Mouse (Mus musculus) liver, postnatal 0 days (tissue): ENCODE results near the gene Olfr524. TPM values are rescaled to one million over a fixed set of nuclear protein-coding genes. Genes with fewer than 3 reads are reported as not detected.

ENCODE experiments used
- ATAC-seq: fragments of 200-750 bp; cut with Nextera tagmentation; 2 replicates; pipeline ENCODE4 v1.8.0; 2017; ENCODE audit warnings: mild to moderate bottlenecking, moderate library complexity
- DNase-seq: peaks from one replicate; pipeline ENCODE4 v3.0.0-alpha.2; 2016
- H3K27ac ChIP-seq: fragments of 300-500 bp; sonication (generic); 2 replicates; pipeline ENCODE4 v1.5.1; 2014; ENCODE audit warnings: antibody characterized with exemption, moderate library complexity, mild to moderate bottlenecking, low read depth
- H3K27me3 ChIP-seq: fragments of 300-500 bp; sonication (generic); 2 replicates; pipeline ENCODE4 v1.6.1; 2014; ENCODE audit warnings: low read length, control low read depth, mixed read lengths; ENCODE audit not compliant: insufficient read depth
- H3K36me3 ChIP-seq: fragments of 300-500 bp; sonication (generic); replicated peaks from 2 replicates; pipeline ENCODE4 v1.6.1; 2014; ENCODE audit warnings: mild to moderate bottlenecking, control low read depth, low read length, moderate library complexity, mixed read lengths; ENCODE audit not compliant: insufficient read depth
- H3K4me1 ChIP-seq: fragments of 300-500 bp; sonication (generic); 2 replicates; pipeline ENCODE4 v1.6.1; 2014; ENCODE audit warnings: antibody characterized with exemption, mild to moderate bottlenecking, control low read depth; ENCODE audit not compliant: insufficient read depth
- H3K4me2 ChIP-seq: fragments of 300-500 bp; sonication (generic); 2 replicates; pipeline ENCODE4 v1.6.1; 2014; ENCODE audit warnings: low read depth, mild to moderate bottlenecking, low read length, moderate library complexity, mixed read lengths
- H3K4me3 ChIP-seq: fragments of 300-500 bp; sonication (generic); 2 replicates; pipeline ENCODE4 v1.5.1; 2014; ENCODE audit warnings: low read depth, low read length
- H3K9ac ChIP-seq: fragments of 300-500 bp; sonication (generic); replicated peaks from 2 replicates; pipeline ENCODE4 v1.6.1; 2014; ENCODE audit warnings: mild to moderate bottlenecking, moderate library complexity
- H3K9me3 ChIP-seq: fragments of 300-500 bp; sonication (generic); 2 replicates; pipeline ENCODE4 v1.6.1; 2016; ENCODE audit warnings: mild to moderate bottlenecking, control low read depth, low read length, mixed read lengths
- CTCF ChIP-seq: sonication (generic); IDR thresholded peaks from 2 replicates; pipeline ENCODE4 v1.5.1; 2016; ENCODE audit warnings: antibody characterized with exemption, low read depth
- EP300 ChIP-seq: IDR thresholded peaks from 2 replicates; pipeline ENCODE4 v1.6.1; 2016; ENCODE audit warnings: antibody characterized with exemption, low read depth, mild to moderate bottlenecking
- WGBS: fragments of 180-500 bp; shearing (Covaris S2); extraction: QIAGEN DNeasy Blood & Tissue Kit; methylation state at CpG from one replicate; pipeline ENCODE4 v1.1.7; 2014; ENCODE audit not compliant: insufficient replicate concordance; 5-methylcytosine and 5-hydroxymethylcytosine counted together
- polyA plus RNA-seq: library from polyadenylated mRNA; unstranded; fragments of >200 nt; fragmentation: Nextera tagmentation; extraction: Ambion mirVana; gene quantifications from 2 replicates; pipeline ENCODE4 v1.2.1, GENCODE M21; 2015

Olfr524 gene
- polyA plus RNA-seq, 1 experiment from 2014 or later, result not detected

GRCm38 (mm10) chr7:140154218-140154927, 51.4 kb downstream of the Olfr524 start, which contains the start of gene Sprn:
Sprn (minus strand) TSS chr7:140154877.
- 9% methylated on average over 28 of the region's 28 CpGs for WGBS
- Histone ChIP-seq H3K36me3 (0 out of 2 replicates have a peak, but pooled peaks cover 4% of the 10 kb centered on the region), H3K4me1 (no peaks in the 10 kb centered on the region), H3K9ac (no peak within 1 kb of the TSS), H3K4me2 (no peak within 1 kb of the TSS), H3K27me3 (peaks cover 31% of the 10 kb centered on the region), H3K27ac (no peak within 1 kb of the TSS), H3K9me3 (no peaks in the 10 kb centered on the region), H3K4me3 (no peak within 1 kb of the TSS)
- TF ChIP-seq EP300 (no peak), CTCF (no peak)
- DNase-seq, result no peak
- ATAC-seq, result no peak

GRCm38 (mm10) chr7:140153829-140154217, 51.9 kb downstream of the Olfr524 start:
- no peak overlapping the region for H3K4me3 ChIP-seq

DNA sequence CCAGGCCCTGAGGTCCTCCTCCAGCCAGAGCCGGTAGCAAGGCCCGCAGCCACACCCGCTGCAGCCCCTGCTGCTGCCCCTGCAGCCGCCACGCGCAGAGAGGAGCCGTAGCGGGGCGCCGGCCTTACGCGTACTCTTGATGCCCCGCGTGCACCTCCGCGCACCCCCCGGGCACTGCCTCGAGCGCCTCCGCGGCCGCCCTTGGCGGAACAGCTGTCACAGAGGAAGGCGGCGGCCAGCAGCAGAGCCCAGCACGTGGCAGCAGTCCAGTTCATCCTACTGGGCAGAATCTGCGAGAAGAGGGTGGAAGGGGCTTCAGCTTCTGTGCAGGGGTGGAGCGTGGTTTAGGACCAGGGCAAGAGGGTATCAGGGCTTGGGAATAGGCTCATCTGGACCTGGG, 52.4 kb downstream of the Olfr524 start:
- Histone ChIP-seq H3K9ac (no peak overlapping the region), H3K4me1 (no peaks in the 10 kb centered on the region), H3K9me3 (no peaks in the 10 kb centered on the region), H3K4me2 (no peak overlapping the region), H3K4me3 (no peak overlapping the region), H3K27me3 (peaks cover 27% of the 10 kb centered on the region), H3K27ac (no peak overlapping the region), H3K36me3 (0 out of 2 replicates have a peak, but pooled peaks cover 4% of the 10 kb centered on the region)
- DNase-seq (no peak), ATAC-seq (no peak)
- 9% methylated on average over 28 of the region's 28 CpGs for WGBS
- TF ChIP-seq EP300 (no peak), CTCF (no peak)

More at GRCm38 (mm10) chr7:140153829-140154217, 51.9 kb downstream of the Olfr524 start:
- DNase-seq, result no peak
- no peak overlapping the region for H3K4me2 ChIP-seq
- H3K9me3 ChIP-seq, result no peaks in the 10 kb centered on the region
- 29% methylated on average over 4 of the region's 4 CpGs for WGBS
- no peak for ATAC-seq
- peaks cover 27% of the 10 kb centered on the region for H3K27me3 ChIP-seq
- TF ChIP-seq CTCF (no peak), EP300 (no peak)
- H3K27ac ChIP-seq, result no peak overlapping the region
- no peaks in the 10 kb centered on the region for H3K4me1 ChIP-seq
- H3K9ac ChIP-seq, result no peak overlapping the region
- H3K36me3 ChIP-seq, result 0 out of 2 replicates have a peak, but pooled peaks cover 4% of the 10 kb centered on the region

Other genes starting within 250 kb of the Olfr524 start
- gene 6430531B16Rik, start 227.2 kb downstream of the Olfr524 start, polyA plus RNA-seq, result not detected in 2 replicates
- gene Adam8, start 213.4 kb downstream of the Olfr524 start, polyA plus RNA-seq, result 1.2 and 1.8 TPM in 2 replicates
- 10.5 and 10.7 TPM in 2 replicates for gene Zfp511, start 169.6 kb downstream of the Olfr524 start, polyA plus RNA-seq
- gene Tubgcp2, start 169.3 kb downstream of the Olfr524 start, polyA plus RNA-seq, result 14.2 and 16.0 TPM in 2 replicates
- not detected in 2 replicates for gene Msx3, start 156.9 kb downstream of the Olfr524 start, polyA plus RNA-seq
- 0.29 and 0.47 TPM in 2 replicates for gene Caly, start 123.4 kb downstream of the Olfr524 start, polyA plus RNA-seq
- gene Prap1, start 112.6 kb downstream of the Olfr524 start, polyA plus RNA-seq, result not detected in 2 replicates
- 75.8 and 88.9 TPM in 2 replicates for gene Fuom, start 103.5 kb downstream of the Olfr524 start, polyA plus RNA-seq
- gene Paox, start 90.2 kb downstream of the Olfr524 start, polyA plus RNA-seq, result 14.0 and 17.5 TPM in 2 replicates
- gene Echs1, start 89.5 kb downstream of the Olfr524 start, polyA plus RNA-seq, result 194 and 203 TPM in 2 replicates
- gene Mtg1, start 68.4 kb downstream of the Olfr524 start, polyA plus RNA-seq, result 17.9 and 18.4 TPM in 2 replicates
- 0.08 TPM in 2 replicates for gene Sprn, start 51.1 kb downstream of the Olfr524 start, polyA plus RNA-seq
- gene Olfr522, start 41.2 kb downstream of the Olfr524 start, polyA plus RNA-seq, result not detected in 2 replicates
- gene Olfr523, start 32.7 kb downstream of the Olfr524 start, polyA plus RNA-seq, result not detected in 2 replicates
- 0.04 TPM in 1 of 2 replicates, not detected in the other for gene Cd163l1, start 12.3 kb upstream of the Olfr524 start, polyA plus RNA-seq
- gene 5830411N06Rik, start 41.3 kb upstream of the Olfr524 start, polyA plus RNA-seq, result not detected in 2 replicates
- gene Olfr525, start 114.9 kb upstream of the Olfr524 start, polyA plus RNA-seq, result not detected in 2 replicates
- gene Olfr527, start 128.1 kb upstream of the Olfr524 start, polyA plus RNA-seq, result not detected in 2 replicates
- gene Olfr60, start 155.7 kb upstream of the Olfr524 start, polyA plus RNA-seq, result not detected in 2 replicates
- gene Olfr530, start 170.4 kb upstream of the Olfr524 start, polyA plus RNA-seq, result not detected in 2 replicates
- gene Olfr531, start 197.0 kb upstream of the Olfr524 start, polyA plus RNA-seq, result not detected in 2 replicates
- not detected in 2 replicates for gene Olfr532, start 215.7 kb upstream of the Olfr524 start, polyA plus RNA-seq